Mouse (Mus musculus) bone marrow, adult 2 months (tissue): ENCODE data around the gene Igbp1.

Experiments
- CTCF ChIP-seq: fragments of 200-500 bp; IDR thresholded peaks from 2 replicates; pipeline ENCODE4 v1.5.1; 2011; ENCODE audit warnings: low read length, control low read depth; ENCODE audit not compliant: control insufficient read depth, insufficient read depth
- POLR2A ChIP-seq: fragments of 200-500 bp; IDR thresholded peaks from 2 replicates; pipeline ENCODE4 v1.6.1; 2011; ENCODE audit warnings: low read depth, mild to moderate bottlenecking, control low read depth, low read length, borderline replicate concordance; ENCODE audit not compliant: control insufficient read depth

DNA sequence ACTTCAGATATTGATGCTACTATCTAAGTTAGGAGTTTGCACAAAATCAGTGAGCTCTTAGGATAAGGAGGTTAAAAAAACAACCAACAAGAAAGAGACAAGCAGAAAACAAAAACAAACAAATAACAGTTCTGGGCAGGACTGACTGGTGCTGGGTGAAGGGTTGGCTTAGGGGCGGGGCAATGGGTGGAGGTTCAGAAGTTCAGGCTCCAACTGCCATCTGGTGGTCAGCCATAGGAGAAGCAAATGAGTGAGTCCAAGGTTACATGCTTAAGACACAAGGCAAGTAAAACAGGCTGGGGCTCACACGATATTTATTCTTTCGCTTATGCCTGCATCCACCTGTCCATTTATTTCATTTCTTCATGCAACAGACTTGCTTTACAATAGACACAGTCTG lies 13.8 kb upstream of the Igbp1 start:
- TF ChIP-seq CTCF (peak; percentile 57), POLR2A (no peak)
